Mouse (Mus musculus) ovary, adult 2 months (tissue): Measurements from ENCODE around the gene Vmn1r128. TPM values are rescaled to one million over a fixed set of nuclear protein-coding genes. Genes with fewer than 3 reads are reported as not detected.

Source experiments
- polyA plus RNA-seq: library from polyadenylated mRNA; depleted of rRNA; stranded (reverse); fragments of >200 nt; gene quantifications from 2 replicates; pipeline ENCODE4 v1.2.3, GENCODE M21; 2012; rRNA removed

Gene Vmn1r128
- not detected in 2 replicates for polyA plus RNA-seq

DNA sequence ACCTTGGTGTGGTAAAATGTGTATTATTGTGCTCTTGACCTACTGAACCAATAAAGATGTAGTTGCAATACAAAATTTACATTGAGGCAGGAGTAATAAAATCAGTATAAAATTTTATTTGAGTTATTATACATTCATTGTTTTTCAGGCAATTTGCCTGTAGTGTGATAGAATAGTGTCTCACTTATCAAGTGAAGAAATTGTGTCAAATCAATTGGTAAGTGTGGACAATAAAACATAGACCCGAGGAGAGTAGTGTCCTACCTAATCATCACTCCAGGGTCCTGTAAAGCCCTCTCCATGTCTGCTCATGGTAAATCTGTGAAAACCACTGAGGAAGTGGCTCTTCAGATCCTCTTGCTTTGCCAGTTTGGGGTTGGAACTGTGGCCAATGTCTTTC, at the start of gene Vmn1r128:
Gene Vmn1r128, plus strand, starts transcription at position 301 of the 400 bp plus-strand sequence.

DNA sequence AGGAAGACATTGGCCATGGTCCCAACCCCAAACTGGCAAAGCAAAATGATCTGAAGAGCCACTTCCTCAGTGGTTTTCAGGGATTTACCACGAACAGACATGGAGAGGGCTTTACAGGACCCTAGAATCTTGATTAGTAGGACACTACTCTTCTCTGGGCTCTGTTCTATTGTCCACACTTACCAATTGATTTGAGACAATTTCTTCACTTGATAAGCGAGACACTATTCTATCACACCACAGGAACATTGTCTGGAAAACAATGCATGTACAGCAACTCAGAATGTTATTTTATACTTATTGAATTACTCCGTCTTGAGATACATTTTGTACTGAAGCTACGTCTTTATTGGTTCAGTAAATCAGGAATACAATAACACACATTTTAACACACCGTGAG, 47.8 kb upstream of the Vmn1r128 start, which contains the start of gene Vmn1r126:
Gene Vmn1r126, minus strand, starts transcription at position 101 of the 400 bp plus-strand sequence.

DNA sequence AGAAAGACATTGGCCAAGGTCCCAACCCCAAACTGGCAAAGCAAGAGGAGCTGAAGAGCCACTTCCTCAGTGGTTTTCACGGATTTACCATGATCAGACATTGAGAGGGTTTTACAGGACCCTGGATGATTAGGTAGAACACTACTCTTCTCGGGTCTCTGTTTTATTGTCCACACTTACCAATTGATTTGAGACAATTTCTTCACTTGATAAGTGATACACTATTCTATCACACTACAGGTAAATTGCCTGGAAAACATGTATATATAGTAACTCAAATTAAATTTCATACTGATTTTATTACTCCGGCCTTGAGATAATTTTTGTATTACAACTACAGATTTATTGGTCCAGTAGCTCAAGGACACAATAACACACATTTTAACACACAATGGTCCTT, 29.4 kb upstream of the Vmn1r128 start, which contains the start of gene Vmn1r127:
Gene Vmn1r127, minus strand, starts transcription at position 101 of the 400 bp plus-strand sequence.

GRCm38 (mm10) chr7:21361191-21361590, 12.0 kb downstream of the Vmn1r128 start, which contains the start of gene Vmn1r129:
Gene Vmn1r129 (minus strand): TSS chr7:21361291.

Other genes with a start within 250 kb of the Vmn1r128 start
- not detected in 2 replicates for gene Vmn1r122, start 215.2 kb upstream of the Vmn1r128 start, polyA plus RNA-seq
- gene Vmn1r123, start 187.2 kb upstream of the Vmn1r128 start, polyA plus RNA-seq, result not detected in 2 replicates
- gene Gm5157, start 158.9 kb upstream of the Vmn1r128 start, polyA plus RNA-seq, result not detected in 2 replicates
- not detected in 2 replicates for gene Vmn1r124, start 88.8 kb upstream of the Vmn1r128 start, polyA plus RNA-seq
- not detected in 2 replicates for gene Vmn1r125, start 77.2 kb upstream of the Vmn1r128 start, polyA plus RNA-seq
- not detected in 2 replicates for gene Vmn1r126, start 47.9 kb upstream of the Vmn1r128 start, polyA plus RNA-seq
- gene Vmn1r127, start 29.5 kb upstream of the Vmn1r128 start, polyA plus RNA-seq, result not detected in 2 replicates
- gene Vmn1r129, start 11.9 kb downstream of the Vmn1r128 start, polyA plus RNA-seq, result not detected in 2 replicates
- gene Gm6882, start 83.4 kb downstream of the Vmn1r128 start, polyA plus RNA-seq, result not detected in 2 replicates
- gene Vmn1r130, start 162.4 kb downstream of the Vmn1r128 start, polyA plus RNA-seq, result not detected in 2 replicates
- not detected in 2 replicates for gene Vmn1r131, start 196.7 kb downstream of the Vmn1r128 start, polyA plus RNA-seq